Mouse (Mus musculus): ENCODE data around the gene Lhfpl1. TPM values are rescaled to one million over a fixed set of nuclear protein-coding genes. Genes with fewer than 3 reads are reported as not detected.
"Not testable (repeated sequence)": the region's sequence is repeated elsewhere in the genome, so short reads cannot be mapped to it uniquely, and the experiment has no call there.

Lhfpl1 gene
- polyA plus RNA-seq (2016; fragmentation: Nextera tagmentation; extraction: Ambion mirVana) = 0.24 and 0.48 TPM in 2 replicates

DNA sequence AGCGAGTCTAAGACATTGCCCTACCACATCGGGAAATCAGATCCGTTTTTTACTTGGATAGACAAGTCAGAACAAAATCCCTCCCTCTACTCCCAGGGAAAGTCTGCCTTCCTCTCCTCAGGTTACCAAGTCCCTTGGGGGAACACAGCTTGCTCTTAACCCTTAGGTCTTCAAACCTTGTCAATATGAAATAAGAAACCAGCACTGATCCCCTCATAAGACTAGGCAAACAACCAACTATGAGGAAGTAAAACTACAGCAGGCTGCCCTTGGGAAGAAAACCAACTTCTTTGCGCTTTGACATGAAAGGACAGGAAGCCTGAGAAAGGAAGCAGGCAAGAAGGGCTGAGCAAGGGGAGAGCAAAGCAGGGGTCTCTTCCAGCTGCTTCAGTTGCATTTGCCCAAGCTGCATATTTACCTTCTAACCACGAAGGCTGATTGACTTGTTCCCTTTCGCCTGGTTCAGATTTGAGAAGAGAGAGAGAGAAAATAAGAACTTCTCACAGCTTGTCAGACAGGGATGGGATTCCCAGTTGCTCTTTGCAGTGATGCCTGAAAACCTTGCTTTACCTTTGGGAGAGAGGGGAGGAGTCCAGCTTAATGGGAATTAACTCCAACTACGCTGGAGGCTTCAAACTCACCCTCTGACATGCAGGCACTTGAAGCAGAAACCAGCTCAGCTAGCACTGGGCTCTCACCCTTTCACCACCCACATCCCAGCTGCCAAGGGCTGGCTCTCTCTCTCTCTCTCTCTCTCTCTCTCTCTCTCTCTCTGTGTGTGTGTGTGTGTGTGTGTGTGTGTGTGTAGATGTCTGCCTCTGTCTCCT is at the start of gene Lhfpl1:
TSS of gene Lhfpl1 (minus strand) at position 713 of the 827 bp plus-strand sequence.
- H3K9me3 ChIP-seq (replicated peaks) = no peaks in the 10 kb centered on the region
- peak; percentile 10 for DNase-seq (ENCODE audit: low spot score)
- H3K4me1 ChIP-seq = no peaks in the 10 kb centered on the region
- no peaks in the 10 kb centered on the region for H3K36me3 ChIP-seq
- no peak within 1 kb of the TSS for H3K27ac ChIP-seq (replicated peaks)
- 38% methylated on average over 7 of the region's 7 CpGs for WGBS
- H3K27me3 ChIP-seq (ENCODE audit: low read depth, poor library complexity, severe bottlenecking) = peaks cover 37% of the 10 kb centered on the region; the same call in 1 of the 2 replicates
- no peak within 1 kb of the TSS for H3K4me3 ChIP-seq

DNA sequence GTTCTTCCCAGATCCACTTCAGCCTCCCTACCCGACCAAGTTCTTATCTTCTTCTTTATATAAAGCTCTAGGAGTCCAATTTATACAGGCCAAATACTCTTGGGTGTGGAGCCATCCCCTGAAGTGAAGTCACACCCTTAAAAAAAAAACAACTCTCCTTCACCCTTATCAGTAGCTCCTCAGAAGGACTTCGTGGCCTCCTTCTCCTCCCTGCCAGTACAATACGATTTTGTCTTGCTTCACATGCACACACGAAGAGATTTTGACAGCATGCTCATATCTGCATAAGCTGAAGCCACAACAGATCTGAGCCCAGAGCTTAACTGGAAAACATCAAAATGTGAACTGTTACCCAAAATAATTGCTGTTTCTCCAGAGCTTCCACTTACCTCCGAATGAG is 22.9 kb upstream of the Lhfpl1 start:
- 80% methylated on average over 5 of the region's 5 CpGs for WGBS
- Histone ChIP-seq H3K27me3 (ENCODE audit: low read depth, poor library complexity, severe bottlenecking) (peaks cover 38% of the 10 kb centered on the region), H3K9me3 (replicated peaks) (no peaks in the 10 kb centered on the region), H3K4me1 (no peaks in the 10 kb centered on the region), H3K36me3 (no peaks in the 10 kb centered on the region), H3K4me3 (no peak overlapping the region), H3K27ac (replicated peaks) (no peak overlapping the region)
- DNase-seq (ENCODE audit: low spot score) = no peak

DNA sequence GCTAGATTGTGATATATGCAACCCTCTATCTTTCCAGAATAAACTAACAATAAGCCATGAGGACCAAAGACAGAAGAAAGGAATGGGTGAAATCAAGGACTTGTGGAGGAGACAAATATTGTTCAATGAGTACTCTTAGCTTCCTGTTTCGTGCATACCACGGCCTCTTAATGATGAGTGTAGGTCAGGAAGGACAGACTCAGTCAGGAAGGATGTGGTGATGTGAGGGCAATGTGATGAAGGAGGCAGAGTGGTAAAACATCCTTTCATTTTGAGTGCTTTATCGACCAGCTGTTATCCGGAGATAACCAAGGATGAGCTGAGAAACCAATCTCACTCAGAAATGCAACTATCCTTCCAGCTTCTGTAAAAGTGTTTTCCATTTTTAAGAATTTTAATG is 13.6 kb upstream of the Lhfpl1 start:
- no peaks in the 10 kb centered on the region for H3K36me3 ChIP-seq
- peaks cover 24% of the 10 kb centered on the region for H3K27me3 ChIP-seq (ENCODE audit: low read depth, poor library complexity, severe bottlenecking)
- no peak for DNase-seq (ENCODE audit: low spot score)
- no peaks in the 10 kb centered on the region for H3K9me3 ChIP-seq (replicated peaks)
- H3K4me3 ChIP-seq = no peak overlapping the region
- WGBS = 84% methylated on average over 4 of the region's 4 CpGs
- H3K27ac ChIP-seq (replicated peaks) = no peak overlapping the region
- H3K4me1 ChIP-seq = no peaks in the 10 kb centered on the region

DNA sequence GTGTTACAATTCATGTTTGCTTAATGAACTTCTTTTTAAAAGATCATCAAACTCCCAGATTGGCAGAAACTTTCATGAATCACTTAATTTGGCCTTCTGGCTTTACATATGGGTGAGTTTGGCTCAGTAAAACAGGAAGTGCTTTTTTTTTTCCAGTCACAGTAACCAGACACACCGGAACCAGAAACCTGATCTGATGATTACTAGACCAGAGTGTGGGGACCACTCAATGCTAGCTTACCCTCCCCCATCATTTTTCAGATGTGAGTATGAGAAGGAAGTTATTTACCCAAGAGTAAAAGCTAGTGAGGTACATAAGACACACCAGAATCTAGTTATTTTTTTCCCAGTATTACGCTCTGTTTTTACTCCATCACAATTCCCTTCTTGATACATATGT is 6.5 kb downstream of the Lhfpl1 start:
- 92% methylated on average over 2 of the region's 2 CpGs for WGBS
- Histone ChIP-seq H3K36me3 (no peaks in the 10 kb centered on the region), H3K4me3 (no peak overlapping the region), H3K27me3 (ENCODE audit: low read depth, poor library complexity, severe bottlenecking) (peaks cover 37% of the 10 kb centered on the region; the same call in 1 of the 2 replicates), H3K27ac (replicated peaks) (no peak overlapping the region), H3K9me3 (replicated peaks) (no peaks in the 10 kb centered on the region), H3K4me1 (no peaks in the 10 kb centered on the region)
- DNase-seq (ENCODE audit: low spot score) = no peak

DNA sequence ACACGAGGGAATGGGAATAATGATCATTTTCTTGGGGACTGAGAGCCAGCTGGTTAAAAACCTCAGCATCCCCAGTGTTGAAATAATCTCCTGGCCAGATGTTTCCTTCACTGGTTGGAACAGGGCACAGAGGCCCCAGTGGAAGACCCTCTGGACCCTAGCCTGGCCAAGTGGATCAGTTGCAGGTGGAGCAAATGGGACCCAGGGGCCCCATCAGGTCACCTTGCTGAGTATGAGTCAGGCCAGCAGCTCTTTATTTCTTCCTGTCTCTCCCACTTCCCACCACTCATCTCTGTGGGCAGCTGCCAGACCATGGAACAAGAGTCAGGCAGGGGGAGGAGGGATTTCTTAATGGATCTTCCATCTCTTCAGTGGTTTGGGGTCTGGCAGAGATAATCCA is 12.7 kb downstream of the Lhfpl1 start:
- H3K4me1 ChIP-seq = no peaks in the 10 kb centered on the region
- no peak overlapping the region for H3K4me3 ChIP-seq
- peaks cover 32% of the 10 kb centered on the region for H3K27me3 ChIP-seq (ENCODE audit: low read depth, poor library complexity, severe bottlenecking)
- H3K9me3 ChIP-seq (replicated peaks) = no peaks in the 10 kb centered on the region
- no peak overlapping the region for H3K27ac ChIP-seq (replicated peaks)
- no peaks in the 10 kb centered on the region for H3K36me3 ChIP-seq
- DNase-seq (ENCODE audit: low spot score) = no peak
- 59% methylated on average over 1 of the region's 1 CpGs for WGBS

DNA sequence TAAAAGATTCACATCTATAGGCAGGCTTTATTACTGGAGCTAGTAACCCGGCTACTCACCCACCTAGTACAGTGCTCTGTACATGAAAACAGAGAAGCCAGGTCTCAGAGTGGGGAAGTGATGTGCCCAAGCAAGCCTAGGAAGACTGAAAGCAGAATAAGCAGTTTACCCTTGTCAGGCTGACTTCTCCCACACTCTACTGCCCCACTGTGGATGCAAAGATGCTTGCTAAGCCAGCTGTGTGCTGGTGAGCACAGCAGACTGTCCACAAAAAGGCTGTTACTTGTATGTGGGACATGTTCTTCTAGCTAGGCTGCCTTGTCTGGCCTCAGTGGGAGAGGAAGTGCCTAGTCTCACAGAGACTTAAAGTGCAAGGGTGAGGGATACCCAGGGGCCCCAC is 40.3 kb downstream of the Lhfpl1 start:
- Histone ChIP-seq H3K36me3 (no peaks in the 10 kb centered on the region), H3K27me3 (ENCODE audit: low read depth, poor library complexity, severe bottlenecking) (no peaks in the 10 kb centered on the region), H3K4me1 (no peaks in the 10 kb centered on the region), H3K4me3 (no peak overlapping the region), H3K9me3 (replicated peaks) (no peaks in the 10 kb centered on the region), H3K27ac (replicated peaks) (no peak overlapping the region)
- DNase-seq (ENCODE audit: low spot score) = peak; percentile 11
- 87% methylated on average over 1 of the region's 1 CpGs for WGBS

DNA sequence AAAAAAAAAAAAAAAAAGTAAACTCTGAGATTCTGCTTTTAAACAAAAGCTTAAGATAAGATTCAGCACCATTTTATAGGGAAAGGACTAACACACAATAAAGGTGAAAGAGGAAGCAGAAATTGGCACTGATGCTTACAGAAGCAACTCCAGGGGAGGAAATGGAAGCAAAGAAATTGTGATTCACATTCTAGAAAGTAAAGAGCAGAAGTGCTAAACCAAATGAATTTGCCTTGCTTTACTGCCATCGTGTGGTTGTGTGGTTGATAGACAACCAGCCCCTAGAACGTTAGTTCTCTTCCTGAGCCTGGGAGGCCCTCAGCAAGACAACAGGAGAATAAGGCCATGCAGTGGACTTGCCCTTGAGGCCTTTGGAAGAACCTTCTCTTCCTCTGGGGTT is 41.7 kb downstream of the Lhfpl1 start:
- Histone ChIP-seq H3K4me3 (no peak overlapping the region), H3K4me1 (no peaks in the 10 kb centered on the region), H3K27me3 (ENCODE audit: low read depth, poor library complexity, severe bottlenecking) (no peaks in the 10 kb centered on the region), H3K27ac (replicated peaks) (no peak overlapping the region), H3K9me3 (replicated peaks) (no peaks in the 10 kb centered on the region), H3K36me3 (no peaks in the 10 kb centered on the region)
- WGBS = 8% methylated on average over 2 of the region's 2 CpGs
- peak; percentile 10 for DNase-seq (ENCODE audit: low spot score)

DNA sequence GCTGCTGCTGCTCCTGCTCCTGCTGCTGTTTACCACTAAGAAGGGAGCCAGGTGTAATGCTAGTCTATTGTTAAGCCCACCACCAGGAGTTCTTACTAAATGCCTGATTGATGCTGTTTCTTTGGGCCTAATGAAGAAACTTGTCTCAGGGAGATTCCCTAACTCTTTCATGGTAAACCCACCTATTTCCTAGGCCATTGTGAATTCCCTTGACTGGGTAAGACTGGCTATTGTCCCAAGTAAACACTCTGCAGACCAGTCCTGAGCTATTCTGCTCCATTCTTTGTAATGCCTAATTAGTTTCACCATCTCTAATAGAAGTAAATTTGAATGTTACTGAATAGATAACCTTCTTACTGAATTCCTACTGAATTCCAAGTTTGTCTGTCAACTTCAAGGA is 48.7 kb downstream of the Lhfpl1 start:
- not testable (repeated sequence) for H3K4me3 ChIP-seq

DNA sequence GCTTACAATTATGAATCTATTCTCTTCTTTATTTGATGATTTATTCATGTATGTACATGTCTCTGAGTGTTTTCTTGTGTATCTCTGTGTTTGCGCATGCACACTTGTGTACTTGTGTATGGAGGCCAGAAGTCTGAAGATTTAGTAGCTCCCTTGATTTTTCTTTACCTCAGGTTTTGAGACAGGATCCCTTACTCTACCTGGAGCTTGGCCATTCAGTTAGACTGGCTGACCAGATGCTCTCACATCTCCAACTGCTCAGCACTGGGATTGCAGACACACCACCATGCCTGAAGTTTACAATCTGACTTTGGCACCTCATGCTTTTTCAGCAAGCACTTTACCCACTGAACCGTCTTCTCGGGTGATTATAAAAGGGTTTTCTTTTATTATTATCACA is 76.7 kb downstream of the Lhfpl1 start:
- no peak for DNase-seq (ENCODE audit: low spot score)
- no peaks in the 10 kb centered on the region for H3K36me3 ChIP-seq

More for the DNA sequence above, 48.7 kb downstream of the Lhfpl1 start:
- not testable (repeated sequence) for H3K36me3 ChIP-seq; H3K4me1 ChIP-seq; H3K27ac ChIP-seq (replicated peaks); H3K27me3 ChIP-seq (ENCODE audit: low read depth, poor library complexity, severe bottlenecking); DNase-seq (ENCODE audit: low spot score); H3K9me3 ChIP-seq (replicated peaks)

DNA sequence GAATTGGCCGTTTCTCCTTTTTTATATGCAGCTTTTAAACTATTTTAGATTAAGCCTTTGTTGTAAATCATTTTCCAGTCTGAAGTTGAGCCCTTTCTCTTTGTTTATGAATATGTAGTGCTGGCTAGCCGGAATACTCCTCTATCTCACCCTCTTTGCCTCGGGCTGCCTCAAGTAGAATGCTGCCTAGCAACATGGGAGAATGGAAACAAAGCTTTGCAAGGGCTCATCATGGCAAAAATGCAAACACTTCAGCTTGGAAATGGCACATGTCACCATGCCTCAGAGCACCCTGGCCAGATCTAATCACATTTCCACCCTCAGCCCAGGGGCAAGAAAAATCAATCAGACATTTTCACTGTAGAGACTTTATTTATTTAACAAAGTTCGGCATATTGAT is 77.1 kb downstream of the Lhfpl1 start:
- H3K9me3 ChIP-seq (replicated peaks) = no peaks in the 10 kb centered on the region
- H3K4me1 ChIP-seq = peaks cover 9% of the 10 kb centered on the region; the same call in 1 of the 2 replicates
- no peak overlapping the region for H3K4me3 ChIP-seq
- no peaks in the 10 kb centered on the region for H3K36me3 ChIP-seq
- H3K27me3 ChIP-seq (ENCODE audit: low read depth, poor library complexity, severe bottlenecking) = peaks cover 21% of the 10 kb centered on the region
- WGBS = 53% methylated on average over 4 of the region's 4 CpGs
- DNase-seq (ENCODE audit: low spot score) = peak; percentile 12
- no peak overlapping the region for H3K27ac ChIP-seq (replicated peaks)

More for the DNA sequence above, 76.7 kb downstream of the Lhfpl1 start:
- Histone ChIP-seq H3K27ac (replicated peaks) (no peak overlapping the region), H3K27me3 (ENCODE audit: low read depth, poor library complexity, severe bottlenecking) (peaks cover 21% of the 10 kb centered on the region), H3K4me3 (no peak overlapping the region), H3K9me3 (replicated peaks) (no peaks in the 10 kb centered on the region), H3K4me1 (peaks cover 9% of the 10 kb centered on the region; the same call in 1 of the 2 replicates)
- 89% methylated on average over 3 of the region's 3 CpGs for WGBS

DNA sequence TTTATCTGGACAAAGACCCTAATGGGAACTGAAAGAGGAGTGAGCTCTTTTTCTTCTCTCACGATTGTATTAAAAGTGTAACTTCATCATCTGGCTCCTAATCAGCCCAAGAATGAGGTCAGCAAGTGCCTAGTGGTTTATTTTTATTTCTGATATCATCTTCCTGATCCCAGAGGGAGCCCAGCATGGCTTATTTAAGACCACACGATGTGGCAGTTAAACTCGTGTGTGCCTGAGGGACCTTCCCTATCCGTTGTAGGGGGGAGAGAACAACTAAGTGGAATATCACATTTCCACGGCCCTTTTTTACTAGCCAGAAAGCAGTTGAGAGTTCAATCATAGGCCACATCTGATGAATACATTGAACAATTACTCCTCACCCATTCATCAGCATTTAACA is 87.1 kb downstream of the Lhfpl1 start:
- H3K27me3 ChIP-seq (ENCODE audit: low read depth, poor library complexity, severe bottlenecking) = peaks cover 14% of the 10 kb centered on the region; the same call in 1 of the 2 replicates
- H3K9me3 ChIP-seq (replicated peaks) = no peaks in the 10 kb centered on the region
- no peaks in the 10 kb centered on the region for H3K4me1 ChIP-seq
- 68% methylated on average over 5 of the region's 5 CpGs for WGBS
- DNase-seq (ENCODE audit: low spot score) = no peak
- H3K27ac ChIP-seq (replicated peaks) = no peak overlapping the region
- H3K36me3 ChIP-seq = no peaks in the 10 kb centered on the region
- no peak overlapping the region for H3K4me3 ChIP-seq

Measured in midbrain, embryonic 10.5 days (tissue).